Mouse (Mus musculus) macrophage (primary cell): ENCODE measurements around the gene Tmem209. TPM values are rescaled to one million over a fixed set of nuclear protein-coding genes. Genes with fewer than 3 reads are reported as not detected.

Experiments used
- H3K27ac ChIP-seq: fragments of 350-480 bp; formaldehyde crosslinking; 2 replicates; pipeline ENCODE4 v1.9.0; 2021
- H3K36me3 ChIP-seq: fragments of 350-480 bp; formaldehyde crosslinking; 2 replicates; pipeline ENCODE4 v1.9.0; 2021; ENCODE audit errors: inconsistent target
- H3K4me3 ChIP-seq: fragments of 350-480 bp; formaldehyde crosslinking; 2 replicates; pipeline ENCODE4 v1.9.0; 2021; ENCODE audit errors: inconsistent target
- H3K79me2 ChIP-seq: fragments of 350-480 bp; formaldehyde crosslinking; 2 replicates; pipeline ENCODE4 v1.9.0; 2021; ENCODE audit errors: inconsistent target
- WGBS: methylation state at CpG from one replicate; pipeline ENCODE4 v1.1.7; 2026; ENCODE audit warnings: inconsistent platforms; ENCODE audit not compliant: missing documents; 5-methylcytosine and 5-hydroxymethylcytosine counted together
- polyA plus RNA-seq: library from polyadenylated mRNA; stranded (reverse); fragments of 250-400 nt; gene quantifications from 3 replicates; pipeline ENCODE4 v1.2.4, GENCODE M21; 2018; ENCODE audit warnings: inconsistent platforms

Gene Tmem209
- polyA plus RNA-seq, 1 experiment from 2014 or later: 16.3 TPM

DNA sequence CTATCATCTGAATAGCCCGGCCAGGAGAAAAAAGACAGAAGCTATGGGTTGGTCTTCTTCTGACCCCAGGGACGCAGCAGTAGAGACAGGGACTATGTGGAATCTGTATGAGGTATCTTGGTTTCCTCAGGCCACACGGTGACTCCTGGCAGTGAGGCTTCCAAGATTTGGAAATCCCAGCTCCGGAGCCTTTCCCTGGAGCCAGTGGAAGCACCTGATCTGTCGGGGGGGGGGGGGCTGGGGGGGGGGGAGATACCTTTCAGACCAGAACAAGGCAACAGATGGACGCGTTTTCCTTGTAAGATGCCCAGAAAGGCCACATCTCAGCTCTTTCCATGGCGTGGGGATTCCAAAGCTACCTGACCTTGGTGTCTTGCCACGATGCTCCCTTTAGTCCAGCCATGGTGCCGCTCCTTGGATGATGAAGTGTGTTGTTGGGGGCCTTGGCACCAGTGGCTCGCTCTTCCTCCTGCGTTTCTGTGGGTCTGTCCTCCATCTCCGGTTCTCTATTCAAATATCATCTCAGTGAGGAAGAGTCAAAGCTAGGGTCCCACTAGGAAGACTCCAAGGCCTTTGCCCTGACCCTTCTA lies 47.7 kb downstream of the Tmem209 start:
- no peak overlapping the region for H3K27ac ChIP-seq

GRCm38 (mm10) chr6:30460750-30461446 lies 48.7 kb downstream of the Tmem209 start:
- no peak overlapping the region for H3K27ac ChIP-seq
- 51% methylated on average over 19 of the region's 19 CpGs for WGBS
- no peak overlapping the region for H3K4me3 ChIP-seq
- no peaks in the 10 kb centered on the region for H3K79me2 ChIP-seq
- no peaks in the 10 kb centered on the region for H3K36me3 ChIP-seq

More for the DNA sequence above, 47.7 kb downstream of the Tmem209 start:
- H3K4me3 ChIP-seq: no peak overlapping the region
- H3K79me2 ChIP-seq: no peaks in the 10 kb centered on the region
- 96% methylated on average over 9 of the region's 13 CpGs for WGBS
- H3K36me3 ChIP-seq: no peaks in the 10 kb centered on the region

DNA sequence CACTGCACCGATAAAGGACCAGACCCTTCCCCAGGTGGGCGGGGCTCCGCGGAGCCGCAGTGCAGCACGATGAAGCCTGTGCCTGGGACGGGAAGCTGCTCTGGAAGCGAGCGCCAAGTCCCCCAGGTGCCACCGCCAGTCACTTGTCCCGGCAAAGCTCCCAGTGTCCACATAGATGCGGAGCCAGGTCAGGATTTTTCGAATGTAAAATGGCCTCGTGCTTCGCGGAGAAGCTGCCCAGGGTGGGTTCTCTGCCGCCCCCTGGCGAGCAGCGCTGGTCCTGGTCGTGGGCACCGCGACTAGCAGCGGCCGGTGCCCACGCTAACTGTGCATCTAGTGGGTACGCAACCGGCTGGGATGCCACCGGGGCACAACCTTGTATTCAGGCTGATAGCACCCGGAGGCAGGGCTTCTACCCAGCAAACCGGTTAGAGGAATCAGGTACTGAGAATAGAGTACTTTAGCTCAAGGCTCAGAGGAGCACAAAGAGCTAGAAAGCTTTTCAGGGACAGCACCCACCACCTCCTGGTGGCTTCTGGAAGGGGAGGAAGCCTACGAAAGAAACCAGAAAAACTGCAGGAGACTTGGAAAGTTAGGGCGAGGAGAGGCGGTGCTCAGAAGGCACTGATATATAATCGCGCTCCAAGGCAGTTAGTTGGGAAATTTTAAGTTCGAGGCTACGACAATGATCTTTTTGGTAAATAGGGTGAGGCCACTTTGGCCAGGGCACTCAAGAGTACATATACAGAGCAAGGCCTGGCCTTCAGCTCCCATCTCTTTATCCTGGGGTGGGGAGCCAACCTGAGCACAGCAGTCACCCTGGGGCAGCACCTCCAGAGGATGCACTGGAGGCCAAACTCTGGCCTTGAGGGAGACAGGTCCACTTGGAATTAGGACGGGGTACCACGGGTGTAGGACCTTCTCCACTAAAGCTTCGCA lies 49.5 kb downstream of the Tmem209 start:
- H3K36me3 ChIP-seq: no peaks in the 10 kb centered on the region
- H3K79me2 ChIP-seq: no peaks in the 10 kb centered on the region
- no peak overlapping the region for H3K27ac ChIP-seq
- 14% methylated on average over 40 of the region's 40 CpGs for WGBS
- H3K4me3 ChIP-seq: peak overlapping the region; percentile 23

DNA sequence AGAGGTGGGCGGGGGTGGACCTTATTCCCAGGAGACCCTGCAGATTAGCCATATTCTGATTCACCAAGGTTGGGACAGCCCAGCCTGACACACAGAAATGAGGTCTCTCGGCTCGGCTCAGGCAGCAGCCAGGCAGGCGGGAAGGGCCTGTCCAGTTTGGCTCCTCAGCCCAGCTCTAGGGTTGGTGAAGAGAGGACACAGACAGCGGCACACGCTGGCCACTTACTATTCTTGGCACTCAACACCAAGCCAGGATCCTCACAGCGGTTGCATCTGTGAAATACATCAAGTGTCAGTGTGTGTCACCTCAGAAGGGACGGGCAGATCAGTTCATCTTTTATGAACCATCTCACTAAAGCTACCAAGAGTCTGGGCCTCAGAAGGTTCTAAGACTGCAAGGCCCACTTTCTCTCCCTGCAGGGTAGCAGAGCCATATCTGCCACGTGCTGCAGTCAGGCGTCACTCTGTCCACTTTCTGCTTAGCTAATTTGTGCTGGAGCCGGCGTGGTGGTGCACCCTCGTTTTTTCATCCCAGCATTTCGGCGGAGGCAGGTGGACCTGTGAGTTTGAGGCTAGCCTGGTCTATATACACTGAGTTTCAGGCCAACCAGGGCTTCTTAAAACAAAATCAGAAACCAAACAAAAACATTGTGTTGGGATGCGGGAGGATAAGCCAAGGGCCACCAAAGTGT lies 50.4 kb downstream of the Tmem209 start:
- no peaks in the 10 kb centered on the region for H3K79me2 ChIP-seq
- no peaks in the 10 kb centered on the region for H3K36me3 ChIP-seq
- H3K27ac ChIP-seq: no peak overlapping the region
- 84% methylated on average over 16 of the region's 16 CpGs for WGBS
- peak overlapping the region; percentile 23 for H3K4me3 ChIP-seq

DNA sequence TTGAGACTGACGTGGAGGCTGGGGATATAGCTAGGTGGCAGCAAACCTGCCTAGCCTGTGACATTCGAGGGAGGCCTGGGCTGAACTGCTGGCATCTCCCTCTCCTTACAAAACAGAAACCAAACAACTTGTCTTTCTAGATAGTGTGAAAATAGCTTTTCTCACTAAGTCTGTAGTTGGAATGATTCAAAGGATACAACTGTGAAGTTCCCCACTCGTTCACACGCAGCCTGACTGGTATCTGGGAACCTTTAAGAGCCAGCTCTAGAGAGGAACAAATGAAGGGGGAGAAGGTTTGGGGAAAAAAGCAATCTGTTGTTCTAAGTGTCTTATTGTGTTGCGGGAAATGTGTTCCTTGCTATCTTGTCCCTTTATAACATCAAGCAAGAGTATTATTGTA lies 51.0 kb downstream of the Tmem209 start:
- 92% methylated on average over 5 of the region's 5 CpGs for WGBS
- no peak overlapping the region for H3K4me3 ChIP-seq
- H3K79me2 ChIP-seq: no peaks in the 10 kb centered on the region
- H3K36me3 ChIP-seq: no peaks in the 10 kb centered on the region
- no peak overlapping the region for H3K27ac ChIP-seq

DNA sequence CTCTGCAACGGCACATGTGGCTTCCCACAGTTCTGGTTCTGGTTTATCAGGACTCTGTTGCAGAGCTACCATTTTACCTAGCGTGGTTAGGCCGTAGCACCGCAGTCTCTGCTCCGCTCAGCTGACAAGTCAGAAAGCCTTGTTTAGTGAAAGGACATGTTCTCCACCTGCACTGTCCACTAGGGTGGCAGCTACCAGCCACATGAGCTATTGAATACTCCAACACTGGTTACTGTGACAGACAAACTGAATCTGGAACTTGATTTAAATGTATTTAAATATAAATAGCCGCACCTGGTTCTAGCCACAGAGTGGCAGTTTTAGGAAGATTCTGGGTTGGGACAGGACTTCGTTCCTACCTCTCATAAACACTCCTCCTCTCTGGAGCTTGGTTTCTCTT lies 52.6 kb downstream of the Tmem209 start:
- H3K36me3 ChIP-seq: no peaks in the 10 kb centered on the region
- 89% methylated on average over 7 of the region's 7 CpGs for WGBS
- H3K27ac ChIP-seq: no peak overlapping the region
- no peak overlapping the region for H3K4me3 ChIP-seq
- H3K79me2 ChIP-seq: no peaks in the 10 kb centered on the region

DNA sequence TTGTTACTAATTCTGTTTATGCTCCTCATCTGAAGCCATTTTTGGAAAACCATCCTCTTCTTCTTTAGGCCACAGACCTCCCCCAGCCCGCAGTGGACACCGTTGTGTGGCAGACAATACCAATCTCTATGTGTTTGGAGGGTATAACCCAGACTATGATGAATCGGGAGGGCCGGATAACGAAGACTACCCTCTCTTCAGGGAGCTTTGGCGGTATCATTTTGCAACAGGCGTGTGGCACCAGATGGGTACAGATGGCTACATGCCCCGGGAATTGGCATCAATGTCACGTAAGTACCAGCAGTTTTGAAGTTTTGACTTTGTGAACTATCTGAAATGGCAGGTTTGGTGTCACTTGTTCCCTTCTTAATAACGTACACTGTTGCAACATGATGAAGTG lies 70.0 kb downstream of the Tmem209 start:
- H3K36me3 ChIP-seq: peaks cover 20% of the 10 kb centered on the region; the same call in 1 of the 2 replicates
- H3K27ac ChIP-seq: no peak overlapping the region
- H3K79me2 ChIP-seq: no peaks in the 10 kb centered on the region
- WGBS: 90% methylated on average over 10 of the region's 10 CpGs
- H3K4me3 ChIP-seq: no peak overlapping the region

- 0 out of 2 replicates have a peak, but pooled peaks cover 5% of the 10 kb centered on the region for H3K36me3 ChIP-seq
- H3K79me2 ChIP-seq: no peaks in the 10 kb centered on the region
- no peak overlapping the region for H3K27ac ChIP-seq
- H3K4me3 ChIP-seq: no peak overlapping the region
- 97% methylated on average over 3 of the region's 3 CpGs for WGBS
Measured at GRCm38 (mm10) chr6:30437054-30437453, 72.5 kb downstream of the Tmem209 start.

DNA sequence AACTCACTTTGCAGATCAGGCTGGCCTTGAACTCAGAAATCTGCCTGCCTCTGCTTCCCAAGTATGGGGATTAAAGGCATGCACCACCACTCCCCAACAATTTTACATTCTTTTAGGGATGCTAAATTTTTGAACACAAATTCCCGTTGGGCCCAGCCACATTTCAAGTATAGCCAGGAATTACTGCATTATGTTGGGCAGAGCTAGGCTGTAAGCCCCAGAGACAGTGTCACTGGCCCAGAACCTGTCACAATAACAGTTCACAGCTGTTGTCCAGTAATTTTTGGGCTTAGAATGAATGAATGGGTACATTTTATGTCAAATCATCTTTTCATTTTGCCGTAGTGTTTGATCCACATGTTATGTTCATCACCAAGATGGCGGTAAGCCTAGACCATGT lies 73.1 kb downstream of the Tmem209 start:
- Histone ChIP-seq H3K79me2 (no peaks in the 10 kb centered on the region), H3K4me3 (no peak overlapping the region), H3K36me3 (no peaks in the 10 kb centered on the region), H3K27ac (no peak overlapping the region)
- WGBS: 95% methylated on average over 3 of the region's 3 CpGs

- Histone ChIP-seq H3K79me2 (no peaks in the 10 kb centered on the region), H3K27ac (no peak overlapping the region), H3K4me3 (no peak overlapping the region), H3K36me3 (no peaks in the 10 kb centered on the region)
- WGBS: 90% methylated on average over 3 of the region's 3 CpGs
Measured at GRCm38 (mm10) chr6:30432461-30433192, 77.0 kb downstream of the Tmem209 start.

Other genes with a start within 250 kb of the Tmem209 start
- gene Ube2h, start 205.2 kb downstream of the Tmem209 start, polyA plus RNA-seq: 20.2 to 32.8 TPM (median 32.4 TPM) in 3 replicates
- 14.1 to 15.8 TPM (median 15.2 TPM) in 3 replicates for gene Zc3hc1, start 118.8 kb downstream of the Tmem209 start, polyA plus RNA-seq
- gene Klhdc10, start 107.9 kb downstream of the Tmem209 start, polyA plus RNA-seq: 12.0 to 16.3 TPM (median 15.3 TPM) in 3 replicates
- gene Ssmem1, start 66 bp upstream of the Tmem209 start, polyA plus RNA-seq: not detected in 3 replicates
- 0.20 TPM in 1 of 3 replicates, not detected in the others for gene Cpa2, start 31.8 kb upstream of the Tmem209 start, polyA plus RNA-seq
- not detected in 3 replicates for gene Cpa4, start 58.6 kb upstream of the Tmem209 start, polyA plus RNA-seq
- gene Cpa5, start 101.2 kb upstream of the Tmem209 start, polyA plus RNA-seq: not detected in 3 replicates
- gene Cpa1, start 129.4 kb upstream of the Tmem209 start, polyA plus RNA-seq: not detected in 3 replicates
- 2.8 to 11.5 TPM (median 5.8 TPM) in 3 replicates for gene Cep41, start 184.0 kb upstream of the Tmem209 start, polyA plus RNA-seq
- 0.07 TPM in 1 of 3 replicates, not detected in the others for gene Mest, start 213.8 kb upstream of the Tmem209 start, polyA plus RNA-seq